Mouse (Mus musculus) kidney, adult 2 months (tissue): ENCODE results near the gene Arhgef28. TPM values are rescaled to one million over a fixed set of nuclear protein-coding genes. Genes with fewer than 3 reads are reported as not detected.

Experiments used
- DNase-seq: peaks from one replicate; pipeline ENCODE4 v3.0.0; 2021
- H3K27ac ChIP-seq: fragments of 200-500 bp; 2 replicates; pipeline ENCODE4 v1.5.1; 2012; ENCODE audit warnings: low read depth, low read length, control low read depth, inconsistent platforms; ENCODE audit not compliant: insufficient read depth
- H3K27me3 ChIP-seq: fragments of 200-500 bp; replicated peaks from 2 replicates; pipeline ENCODE4 v1.6.1; 2012; ENCODE audit warnings: mild to moderate bottlenecking, moderate library complexity, low read length, inconsistent platforms; ENCODE audit not compliant: control insufficient read depth, insufficient read depth
- H3K36me3 ChIP-seq: fragments of 200-500 bp; 2 replicates; pipeline ENCODE4 v1.6.1; 2012; ENCODE audit warnings: mild to moderate bottlenecking, moderate library complexity, low read length, inconsistent platforms; ENCODE audit not compliant: control insufficient read depth, insufficient read depth
- H3K4me1 ChIP-seq: fragments of 200-500 bp; 2 replicates; pipeline ENCODE4 v1.6.1; 2011; ENCODE audit warnings: low read length; ENCODE audit not compliant: control insufficient read depth, insufficient read depth
- H3K4me3 ChIP-seq: fragments of 200-500 bp; 2 replicates; pipeline ENCODE4 v1.5.1; 2011; ENCODE audit warnings: mild to moderate bottlenecking, low read depth, low read length, control low read depth; ENCODE audit not compliant: insufficient read depth
- CTCF ChIP-seq: fragments of 200-500 bp; conservative IDR thresholded peaks from 2 replicates; pipeline ENCODE4 v1.5.1; 2011; ENCODE audit warnings: low read depth, mild to moderate bottlenecking, control low read depth, low read length, moderate library complexity, mixed read lengths; ENCODE audit not compliant: insufficient read depth, insufficient read length
- POLR2A ChIP-seq: fragments of 200-500 bp; IDR thresholded peaks from one replicate; pipeline ENCODE4 v1.6.1; 2011; ENCODE audit warnings: low read depth, low read length, control low read depth
- WGBS: fragments of 180-500 bp; shearing (Covaris S2); methylation state at CpG from one replicate; pipeline ENCODE4 v1.1.7; 2018; 5-methylcytosine and 5-hydroxymethylcytosine counted together
- polyA plus RNA-seq: library from polyadenylated mRNA; depleted of rRNA; stranded (reverse); fragments of >200 nt; gene quantifications from 2 replicates; pipeline ENCODE4 v1.2.3, GENCODE M21; 2012

Gene Arhgef28
- polyA plus RNA-seq, 1 experiment: 39.3 TPM

GRCm38 (mm10) chr13:98004647-98005414 is 201.4 kb downstream of the Arhgef28 start:
- H3K36me3 ChIP-seq: no peaks in the 10 kb centered on the region
- 72% methylated on average over 2 of the region's 2 CpGs for WGBS
- no peak for DNase-seq
- H3K27me3 ChIP-seq: no peaks in the 10 kb centered on the region
- TF ChIP-seq CTCF: no peak
- TF ChIP-seq POLR2A: no peak
- no peak overlapping the region for H3K4me3 ChIP-seq
- no peak overlapping the region for H3K27ac ChIP-seq
- H3K4me1 ChIP-seq: peaks cover 58% of the 10 kb centered on the region

- H3K4me3 ChIP-seq: no peak overlapping the region
- 38% methylated on average over 7 of the region's 7 CpGs for WGBS
- H3K36me3 ChIP-seq: no peaks in the 10 kb centered on the region
- H3K27me3 ChIP-seq: no peaks in the 10 kb centered on the region
- H3K4me1 ChIP-seq: peaks cover 60% of the 10 kb centered on the region
- DNase-seq: peak; percentile 71
- 0 out of 2 replicates have a peak overlapping the region, but pooled peaks have one; percentile 26 for H3K27ac ChIP-seq
- TF ChIP-seq CTCF (no peak), POLR2A (no peak)
Measured at GRCm38 (mm10) chr13:98003690-98004089, 202.5 kb downstream of the Arhgef28 start.

- H3K27ac ChIP-seq: no peak overlapping the region
- no peak overlapping the region for H3K4me3 ChIP-seq
- WGBS: 76% methylated on average over 5 of the region's 5 CpGs
- no peak for DNase-seq
- no peaks in the 10 kb centered on the region for H3K27me3 ChIP-seq
- TF ChIP-seq POLR2A: no peak
- no peak for TF ChIP-seq CTCF
- H3K4me1 ChIP-seq: peaks cover 51% of the 10 kb centered on the region
- no peaks in the 10 kb centered on the region for H3K36me3 ChIP-seq
Measured at GRCm38 (mm10) chr13:98002598-98002997, 203.6 kb downstream of the Arhgef28 start.

GRCm38 (mm10) chr13:98002121-98002520 is 204.1 kb downstream of the Arhgef28 start:
- no peaks in the 10 kb centered on the region for H3K27me3 ChIP-seq
- TF ChIP-seq CTCF (no peak), POLR2A (no peak)
- peak; percentile 50 for DNase-seq
- 4% methylated on average over 2 of the region's 2 CpGs for whole genome bisulfite sequencing
- H3K27ac ChIP-seq: peak overlapping the region; percentile 12; the same call in 1 of the 2 replicates
- H3K4me3 ChIP-seq: no peak overlapping the region
- peaks cover 51% of the 10 kb centered on the region for H3K4me1 ChIP-seq
- H3K36me3 ChIP-seq: no peaks in the 10 kb centered on the region

GRCm38 (mm10) chr13:98001719-98002118 is 204.5 kb downstream of the Arhgef28 start:
- Histone ChIP-seq H3K27ac (peak overlapping the region; percentile 12; the same call in 1 of the 2 replicates), H3K27me3 (no peaks in the 10 kb centered on the region), H3K4me3 (no peak overlapping the region), H3K4me1 (peaks cover 51% of the 10 kb centered on the region), H3K36me3 (no peaks in the 10 kb centered on the region)
- DNase-seq: no peak
- TF ChIP-seq POLR2A (no peak), CTCF (no peak)
- 69% methylated on average over 11 of the region's 11 CpGs for WGBS

- Histone ChIP-seq H3K4me3 (no peak overlapping the region), H3K27me3 (no peaks in the 10 kb centered on the region), H3K36me3 (no peaks in the 10 kb centered on the region), H3K27ac (no peak overlapping the region), H3K4me1 (peaks cover 44% of the 10 kb centered on the region)
- WGBS: 55% methylated on average over 9 of the region's 9 CpGs
- DNase-seq: peak; percentile 62
- TF ChIP-seq CTCF (no peak), POLR2A (no peak)
Measured at GRCm38 (mm10) chr13:98000841-98001240, 205.4 kb downstream of the Arhgef28 start.

- 61% methylated on average over 8 of the region's 8 CpGs for WGBS
- no peak for DNase-seq
- no peak for TF ChIP-seq POLR2A
- no peak for TF ChIP-seq CTCF
- Histone ChIP-seq H3K4me1 (peaks cover 37% of the 10 kb centered on the region), H3K36me3 (0 out of 2 replicates have a peak, but pooled peaks cover 2% of the 10 kb centered on the region), H3K4me3 (no peak overlapping the region), H3K27ac (no peak overlapping the region), H3K27me3 (no peaks in the 10 kb centered on the region)
Measured at GRCm38 (mm10) chr13:97999130-97999529, 207.1 kb downstream of the Arhgef28 start.
